Mouse (Mus musculus) hindbrain, embryonic 11.5 days (tissue): ENCODE measurements around the gene Dnajc7. TPM values are rescaled to one million over a fixed set of nuclear protein-coding genes. Genes with fewer than 3 reads are reported as not detected.

Source experiments
- ATAC-seq: fragments of 200-750 bp; cut with Nextera tagmentation; 2 replicates; pipeline ENCODE4 v1.8.0; 2017; ENCODE audit warnings: mild to moderate bottlenecking, moderate TSS enrichment, moderate library complexity; ENCODE audit not compliant: low FRiP score
- DNase-seq: peaks from one replicate; pipeline ENCODE4 v3.0.0-alpha.2; 2015; ENCODE audit warnings: low spot score
- H3K27ac ChIP-seq: fragments of 300-500 bp; sonication (generic); 2 replicates; pipeline ENCODE4 v1.5.1; 2014; ENCODE audit warnings: mild to moderate bottlenecking, low read depth, low read length
- H3K27me3 ChIP-seq: fragments of 300-500 bp; sonication (generic); 2 replicates; pipeline ENCODE4 v1.6.1; 2014; ENCODE audit warnings: mild to moderate bottlenecking, low read length, moderate library complexity, mixed read lengths; ENCODE audit not compliant: control insufficient read depth, insufficient read depth
- H3K36me3 ChIP-seq: fragments of 300-500 bp; sonication (generic); 2 replicates; pipeline ENCODE4 v1.6.1; 2014; ENCODE audit warnings: mild to moderate bottlenecking, low read length, moderate library complexity, mixed read lengths; ENCODE audit not compliant: control insufficient read depth, insufficient read depth
- H3K4me1 ChIP-seq: fragments of 300-500 bp; sonication (generic); replicated peaks from 2 replicates; pipeline ENCODE4 v1.6.1; 2014; ENCODE audit warnings: low read length, mixed read lengths; ENCODE audit not compliant: control insufficient read depth, insufficient read depth
- H3K4me2 ChIP-seq: fragments of 300-500 bp; sonication (generic); replicated peaks from 2 replicates; pipeline ENCODE4 v1.6.1; 2014; ENCODE audit warnings: mild to moderate bottlenecking, low read depth, low read length
- H3K4me3 ChIP-seq: fragments of 300-500 bp; sonication (generic); 2 replicates; pipeline ENCODE4 v1.5.1; 2014; ENCODE audit warnings: low read depth, low read length
- H3K9ac ChIP-seq: fragments of 300-500 bp; sonication (generic); 2 replicates; pipeline ENCODE4 v1.6.1; 2014; ENCODE audit warnings: low read depth, low read length
- H3K9me3 ChIP-seq: fragments of 300-500 bp; sonication (generic); 2 replicates; pipeline ENCODE4 v1.6.1; 2016; ENCODE audit warnings: low read length; ENCODE audit not compliant: control insufficient read depth
- WGBS: fragments of 180-500 bp; shearing (Covaris S2); extraction: QIAGEN DNeasy Blood & Tissue Kit; methylation state at CpG from one replicate; pipeline ENCODE4 v1.1.7; 2014; 5-methylcytosine and 5-hydroxymethylcytosine counted together
- polyA plus RNA-seq: library from polyadenylated mRNA; unstranded; fragments of >200 nt; fragmentation: Nextera tagmentation; extraction: Ambion mirVana; gene quantifications from 2 replicates; pipeline ENCODE4 v1.2.1, GENCODE M21; 2014

Gene Dnajc7
- polyA plus RNA-seq, 1 experiment from 2014 or later: 105 TPM

DNA sequence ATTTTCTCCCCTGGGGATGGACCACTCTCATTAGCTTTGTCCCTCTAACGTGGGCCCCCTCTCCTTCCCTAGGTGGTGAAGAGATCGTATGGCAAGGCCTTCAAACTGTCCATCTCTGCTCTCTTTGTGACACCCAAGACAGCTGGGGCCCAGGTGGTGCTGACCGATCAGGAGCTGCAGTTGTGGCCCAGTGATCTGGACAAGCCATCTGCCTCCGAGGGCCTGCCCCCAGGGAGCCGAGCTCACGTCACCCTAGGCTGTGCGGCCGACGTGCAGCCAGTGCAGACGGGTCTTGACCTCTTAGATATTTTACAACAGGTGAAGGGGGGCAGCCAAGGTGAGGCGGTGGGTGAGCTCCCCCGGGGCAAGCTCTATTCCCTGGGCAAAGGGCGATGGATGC, 39.7 kb downstream of the Dnajc7 start:
- 83% methylated on average over 13 of the region's 13 CpGs for WGBS
- peaks cover 26% of the 10 kb centered on the region for H3K36me3 ChIP-seq
- ATAC-seq: no peak

DNA sequence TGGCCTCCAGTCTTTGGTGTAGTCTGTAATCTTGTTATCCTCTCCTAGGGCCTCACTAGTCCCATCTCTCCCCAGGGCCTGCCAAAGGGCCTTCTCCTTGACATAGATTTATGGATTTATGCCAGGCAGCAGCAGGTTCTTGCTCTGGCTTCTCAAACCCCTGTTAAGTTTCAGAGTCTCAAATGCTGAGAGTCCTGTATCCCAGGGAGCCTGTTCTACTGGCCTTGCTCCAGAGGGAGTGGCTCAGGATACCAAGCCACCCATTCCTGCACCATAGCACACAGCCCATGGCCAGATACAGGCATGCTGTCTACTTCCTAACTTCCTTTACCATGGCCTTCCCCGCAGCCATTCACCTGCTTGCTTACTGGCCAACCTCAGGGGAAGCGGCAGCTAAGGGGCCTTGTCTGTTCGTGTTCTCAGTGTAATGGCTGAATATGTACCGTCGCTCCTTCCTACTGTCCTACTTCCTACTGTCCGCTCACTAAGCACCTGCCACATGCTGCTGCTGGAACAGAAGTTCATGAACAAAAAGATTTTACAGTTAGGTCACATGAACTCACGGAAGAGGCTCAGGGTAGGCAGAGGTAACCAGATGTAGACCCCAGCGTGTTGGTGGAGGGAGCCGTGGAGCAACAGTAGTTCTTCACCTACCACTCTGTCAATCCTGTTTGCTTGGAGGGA, 40.7 kb downstream of the Dnajc7 start:
- no peak for ATAC-seq
- Histone ChIP-seq H3K4me3 (no peak overlapping the region), H3K9me3 (no peaks in the 10 kb centered on the region), H3K27ac (no peak overlapping the region), H3K4me1 (peaks cover 3% of the 10 kb centered on the region; the same call in 1 of the 2 replicates), H3K36me3 (peaks cover 17% of the 10 kb centered on the region), H3K4me2 (no peak overlapping the region), H3K9ac (no peak overlapping the region), H3K27me3 (no peaks in the 10 kb centered on the region)
- 93% methylated on average over 9 of the region's 9 CpGs for WGBS
- DNase-seq: no peak

More for the DNA sequence above, 39.7 kb downstream of the Dnajc7 start:
- Histone ChIP-seq H3K9ac (no peak overlapping the region), H3K9me3 (no peaks in the 10 kb centered on the region), H3K4me1 (peaks cover 3% of the 10 kb centered on the region; the same call in 1 of the 2 replicates), H3K27ac (no peak overlapping the region), H3K4me3 (no peak overlapping the region), H3K4me2 (no peak overlapping the region), H3K27me3 (no peaks in the 10 kb centered on the region)
- DNase-seq: no peak

DNA sequence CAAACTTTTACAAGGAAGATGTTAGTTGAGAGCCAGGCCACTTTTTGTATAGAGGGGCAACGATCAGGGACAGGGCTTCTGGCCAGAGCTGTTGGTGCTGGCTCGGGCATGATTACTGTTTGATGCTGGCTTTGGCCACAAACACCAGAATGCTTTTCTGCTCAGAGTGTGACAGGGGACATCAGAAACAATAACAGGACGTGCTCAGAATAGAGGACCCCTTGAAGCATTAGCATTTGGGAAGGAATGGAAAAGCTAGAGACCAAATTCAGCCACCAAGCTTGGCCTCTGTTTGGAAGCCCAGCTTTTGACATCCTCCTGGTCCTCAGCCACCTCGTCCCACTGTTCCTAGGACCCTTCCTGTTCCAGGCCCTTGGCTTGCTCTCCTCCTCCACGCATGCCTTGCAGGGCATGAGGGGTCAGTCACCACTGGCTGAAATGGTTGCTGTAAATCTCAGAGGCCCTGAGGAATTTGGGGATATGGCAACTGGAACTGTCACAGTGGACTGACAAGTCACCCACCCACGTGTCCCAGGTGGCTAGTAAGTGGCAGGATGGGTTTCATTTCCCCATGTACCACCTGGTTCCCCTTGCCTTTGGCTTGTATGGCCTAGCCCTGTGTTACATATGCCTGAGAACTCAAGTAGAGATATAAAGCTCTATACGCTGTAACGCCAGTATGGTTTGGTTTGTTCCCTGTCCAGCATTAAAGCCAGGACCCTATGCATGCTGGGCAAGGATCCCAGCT, 41.9 kb downstream of the Dnajc7 start:
- Histone ChIP-seq H3K27ac (no peak overlapping the region), H3K9ac (no peak overlapping the region), H3K4me2 (no peak overlapping the region), H3K36me3 (peaks cover 7% of the 10 kb centered on the region; the same call in 1 of the 2 replicates), H3K4me1 (peaks cover 3% of the 10 kb centered on the region; the same call in 1 of the 2 replicates), H3K4me3 (no peak overlapping the region), H3K9me3 (no peaks in the 10 kb centered on the region), H3K27me3 (no peaks in the 10 kb centered on the region)
- ATAC-seq: no peak
- 89% methylated on average over 8 of the region's 8 CpGs for WGBS
- no peak for DNase-seq

DNA sequence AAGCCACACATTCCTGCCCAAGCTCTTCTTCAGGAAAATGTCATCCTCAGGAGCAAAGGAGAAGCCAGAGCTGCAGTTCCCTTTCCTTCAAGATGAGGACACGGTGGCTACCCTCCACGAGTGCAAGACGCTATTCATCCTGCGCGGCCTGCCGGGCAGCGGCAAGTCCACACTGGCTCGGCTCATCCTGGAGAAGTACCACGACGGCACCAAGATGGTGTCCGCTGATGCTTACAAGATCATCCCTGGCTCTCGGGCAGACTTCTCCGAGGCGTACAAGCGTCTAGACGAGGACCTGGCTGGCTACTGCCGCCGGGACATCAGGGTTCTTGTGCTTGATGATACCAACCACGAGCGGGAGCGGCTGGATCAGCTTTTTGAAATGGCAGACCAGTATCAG, 43.7 kb downstream of the Dnajc7 start:
- no peak for DNase-seq
- ATAC-seq: no peak
- Histone ChIP-seq H3K36me3 (no peaks in the 10 kb centered on the region), H3K27me3 (peaks cover under 1% of the 10 kb centered on the region; the same call in 1 of the 2 replicates), H3K4me2 (no peak overlapping the region), H3K4me1 (peaks cover 5% of the 10 kb centered on the region; the same call in 1 of the 2 replicates), H3K4me3 (no peak overlapping the region), H3K9me3 (no peaks in the 10 kb centered on the region), H3K9ac (no peak overlapping the region), H3K27ac (no peak overlapping the region)
- WGBS: 68% methylated on average over 21 of the region's 21 CpGs

DNA sequence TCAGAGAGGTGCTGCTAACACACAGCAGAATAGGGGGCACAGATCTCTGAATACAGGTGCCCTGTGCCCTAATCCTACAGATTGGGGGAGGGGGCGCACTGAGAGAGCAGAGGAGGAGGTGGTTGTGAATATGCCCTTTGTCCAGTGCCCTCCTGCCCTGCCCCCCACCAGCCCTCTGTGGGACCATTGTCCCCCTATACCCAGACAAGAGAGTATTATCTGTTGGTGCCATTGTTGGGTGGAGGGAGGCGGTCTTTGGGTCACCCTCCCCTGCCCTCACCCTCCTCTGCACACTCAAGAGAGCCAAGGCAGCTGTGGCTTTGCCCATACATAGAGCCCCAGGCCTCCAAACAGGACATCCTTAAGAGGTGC, 44.5 kb downstream of the Dnajc7 start:
- H3K4me2 ChIP-seq: peak overlapping the region; percentile 82
- peak overlapping the region; percentile 59 for H3K4me3 ChIP-seq
- no peak overlapping the region; the same call in 1 of the 2 replicates for H3K9ac ChIP-seq
- peaks cover 6% of the 10 kb centered on the region; the same call in 1 of the 2 replicates for H3K27me3 ChIP-seq
- peaks cover 6% of the 10 kb centered on the region; the same call in 1 of the 2 replicates for H3K4me1 ChIP-seq
- H3K36me3 ChIP-seq: no peaks in the 10 kb centered on the region
- ATAC-seq: peak; percentile 40; the same call in 1 of the 2 replicates
- DNase-seq: no peak
- H3K9me3 ChIP-seq: no peaks in the 10 kb centered on the region
- WGBS: 32% methylated on average over 2 of the region's 2 CpGs
- no peak overlapping the region for H3K27ac ChIP-seq

DNA sequence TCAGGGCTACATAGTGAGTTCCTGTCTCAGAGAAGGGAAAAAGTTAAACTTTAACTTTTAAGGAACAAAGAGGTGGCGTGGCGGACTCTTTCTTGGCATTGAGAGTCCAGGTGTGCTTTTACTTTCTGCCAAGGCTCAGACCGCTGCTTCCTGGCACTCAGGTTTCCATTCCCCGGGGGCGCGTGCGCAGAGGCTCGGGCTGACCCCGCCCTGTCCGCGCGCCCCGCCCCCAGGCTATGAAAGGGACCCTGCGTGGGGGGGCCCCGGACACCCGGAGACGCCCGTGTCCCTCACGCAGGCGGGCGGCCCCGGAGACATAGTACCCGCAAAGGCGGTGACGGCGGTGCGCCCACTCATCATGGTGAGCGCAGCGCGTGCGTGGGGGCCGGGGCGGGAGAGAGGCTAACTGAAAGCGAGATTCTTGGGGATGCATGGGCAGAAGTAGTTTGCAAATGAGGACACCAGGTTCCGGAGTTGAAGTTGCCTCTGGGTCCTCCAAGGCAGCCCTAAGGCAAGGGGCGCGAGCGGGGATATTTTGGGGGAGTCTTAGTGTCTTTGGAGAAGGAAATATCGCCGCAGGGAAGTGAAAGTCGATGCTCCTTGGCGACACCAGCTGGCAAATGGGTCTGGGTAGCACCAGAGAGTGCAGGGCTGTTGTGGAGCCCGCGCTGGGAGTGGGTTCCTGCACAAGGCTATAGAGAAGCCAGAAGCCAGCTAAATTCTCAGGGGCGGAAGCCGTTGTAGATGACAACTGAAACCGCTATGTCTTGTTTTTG, 45.1 kb downstream of the Dnajc7 start, which contains the start of gene Cnp:
Gene Cnp, plus strand, starts transcription at position 197 of the 776 bp plus-strand sequence.
- H3K4me2 ChIP-seq: peak within 1 kb of the TSS; percentile 82
- ATAC-seq (peak; percentile 60; the same call in 1 of the 2 replicates), DNase-seq (peak; percentile 72)
- H3K36me3 ChIP-seq: no peaks in the 10 kb centered on the region
- H3K9me3 ChIP-seq: no peaks in the 10 kb centered on the region
- H3K27me3 ChIP-seq: peaks cover 6% of the 10 kb centered on the region; the same call in 1 of the 2 replicates
- H3K4me1 ChIP-seq: peaks cover 6% of the 10 kb centered on the region; the same call in 1 of the 2 replicates
- H3K9ac ChIP-seq: peak within 1 kb of the TSS; percentile 59
- H3K27ac ChIP-seq: no peak within 1 kb of the TSS
- 2% methylated on average over 47 of the region's 47 CpGs for WGBS
- peak within 1 kb of the TSS; percentile 59 for H3K4me3 ChIP-seq

DNA sequence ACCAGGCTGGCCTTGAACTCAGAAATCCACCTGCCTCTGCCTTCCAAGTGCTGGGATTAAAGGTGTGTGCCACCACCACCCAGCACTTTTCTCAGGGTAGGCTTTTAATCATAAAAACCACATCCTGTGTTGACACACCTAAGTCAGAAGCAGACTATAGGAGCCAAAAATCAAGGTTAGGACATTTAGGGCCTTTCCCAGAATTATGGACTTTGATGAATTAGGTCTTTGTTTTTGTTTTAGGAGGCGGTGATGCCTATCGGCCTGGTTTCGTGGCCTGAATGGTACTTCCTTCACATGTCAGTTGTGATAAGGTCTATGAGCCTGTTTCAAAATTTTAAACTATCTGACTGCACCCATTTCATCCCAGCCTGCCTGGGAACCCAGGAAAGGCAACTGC, 45.8 kb downstream of the Dnajc7 start:
- H3K27me3 ChIP-seq: peaks cover 6% of the 10 kb centered on the region; the same call in 1 of the 2 replicates
- no peak overlapping the region for H3K4me2 ChIP-seq
- peaks cover 6% of the 10 kb centered on the region; the same call in 1 of the 2 replicates for H3K4me1 ChIP-seq
- H3K4me3 ChIP-seq: no peak overlapping the region
- no peaks in the 10 kb centered on the region for H3K36me3 ChIP-seq
- DNase-seq: no peak
- H3K27ac ChIP-seq: no peak overlapping the region
- no peaks in the 10 kb centered on the region for H3K9me3 ChIP-seq
- 93% methylated on average over 3 of the region's 3 CpGs for WGBS
- H3K9ac ChIP-seq: no peak overlapping the region
- no peak for ATAC-seq

DNA sequence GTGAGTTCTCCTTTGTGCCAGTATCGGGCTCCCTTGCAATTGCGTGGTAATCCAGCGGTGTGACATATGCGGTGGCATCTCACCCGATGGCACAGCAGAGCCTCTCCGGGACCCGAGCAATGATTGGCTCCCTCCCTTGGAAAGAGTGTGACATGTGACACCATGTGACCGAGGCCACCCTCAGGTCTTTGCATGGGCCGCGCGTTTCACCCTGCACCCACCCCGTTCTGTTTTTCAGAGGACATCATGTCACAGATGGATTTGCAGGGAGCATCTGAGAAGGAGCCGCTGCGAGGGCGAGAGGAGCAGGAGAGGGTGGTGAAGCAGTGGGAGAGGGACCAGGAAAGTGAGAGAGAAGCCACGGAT, 48.8 kb downstream of the Dnajc7 start:
- no peak overlapping the region for H3K27ac ChIP-seq
- peak overlapping the region; percentile 6; the same call in 1 of the 2 replicates for H3K4me3 ChIP-seq
- WGBS: 16% methylated on average over 16 of the region's 16 CpGs
- peaks cover 6% of the 10 kb centered on the region; the same call in 1 of the 2 replicates for H3K27me3 ChIP-seq
- H3K36me3 ChIP-seq: no peaks in the 10 kb centered on the region
- H3K4me2 ChIP-seq: peak overlapping the region; percentile 44
- DNase-seq (no peak), ATAC-seq (no peak)
- no peak overlapping the region; the same call in 1 of the 2 replicates for H3K9ac ChIP-seq
- H3K4me1 ChIP-seq: peaks cover 6% of the 10 kb centered on the region; the same call in 1 of the 2 replicates
- H3K9me3 ChIP-seq: no peaks in the 10 kb centered on the region
